Mouse (Mus musculus) liver, adult 2 months (tissue): ENCODE results near the gene Ltbp1. TPM values are rescaled to one million over a fixed set of nuclear protein-coding genes. Genes with fewer than 3 reads are reported as not detected.

Experiments used
- DNase-seq: peaks from one replicate; pipeline ENCODE4 v3.0.0-alpha.2; 2011; ENCODE audit warnings: low read depth, low spot score; ENCODE audit errors: extremely low read depth
- H3K27ac ChIP-seq: fragments of 200-500 bp; replicated peaks from 2 replicates; pipeline ENCODE4 v1.5.1; 2012; ENCODE audit warnings: low read depth, mild to moderate bottlenecking, control low read depth, inconsistent platforms, low read length; ENCODE audit not compliant: insufficient read depth
- H3K27me3 ChIP-seq: fragments of 200-500 bp; 2 replicates; pipeline ENCODE4 v1.6.1; 2012; ENCODE audit warnings: mild to moderate bottlenecking, moderate library complexity, low read length, inconsistent platforms; ENCODE audit not compliant: control insufficient read depth, insufficient read depth
- H3K36me3 ChIP-seq: fragments of 200-500 bp; 2 replicates; pipeline ENCODE4 v1.6.1; 2012; ENCODE audit warnings: low read length, inconsistent platforms; ENCODE audit not compliant: control insufficient read depth, insufficient read depth
- H3K4me1 ChIP-seq: fragments of 200-500 bp; 2 replicates; pipeline ENCODE4 v1.6.1; 2011; ENCODE audit warnings: low read length; ENCODE audit not compliant: control insufficient read depth, insufficient read depth
- H3K4me3 ChIP-seq: fragments of 200-500 bp; 2 replicates; pipeline ENCODE4 v1.5.1; 2011; ENCODE audit warnings: low read depth, mild to moderate bottlenecking, control low read depth, low read length, moderate library complexity; ENCODE audit not compliant: insufficient read depth
- H3K79me2 ChIP-seq: fragments of 200-500 bp; 2 replicates; pipeline ENCODE4 v1.6.1; 2012; ENCODE audit warnings: inconsistent platforms, mild to moderate bottlenecking, low read length, moderate library complexity; ENCODE audit not compliant: control insufficient read depth, insufficient read depth
- H3K9ac ChIP-seq: fragments of 200-500 bp; 2 replicates; pipeline ENCODE4 v1.6.1; 2012; ENCODE audit warnings: low read depth, mild to moderate bottlenecking, control low read depth, inconsistent platforms, low read length
- CTCF ChIP-seq: fragments of 200-500 bp; IDR thresholded peaks from 2 replicates; pipeline ENCODE4 v1.5.1; 2011; ENCODE audit warnings: low read depth, low read length, control low read depth
- POLR2A ChIP-seq: fragments of 200-500 bp; IDR thresholded peaks from 2 replicates; pipeline ENCODE4 v1.6.1; 2011; ENCODE audit warnings: low read length, control low read depth; ENCODE audit not compliant: insufficient read depth; ENCODE audit errors: extremely low read depth
- WGBS: fragments of 180-500 bp; shearing (Covaris S2); methylation state at CpG from one replicate; pipeline ENCODE4 v1.1.7; 2018; 5-methylcytosine and 5-hydroxymethylcytosine counted together
- polyA plus RNA-seq: library from polyadenylated mRNA; depleted of rRNA; stranded (reverse); fragments of >200 nt; gene quantifications from 2 replicates; pipeline ENCODE4 v1.2.3, GENCODE M21; 2012
- total RNA-seq: library from RNA; depleted of rRNA; stranded (reverse); fragments of >200 nt; gene quantifications from 2 replicates; pipeline ENCODE4 v1.2.3, GENCODE M21; 2014

The Ltbp1 gene
- total and polyA plus RNA-seq, 2 experiments = 1.1 to 1.5 TPM

- Histone ChIP-seq H3K9ac (no peak overlapping the region), H3K27ac (no peak overlapping the region), H3K4me3 (no peak overlapping the region), H3K79me2 (no peaks in the 10 kb centered on the region), H3K36me3 (no peaks in the 10 kb centered on the region), H3K27me3 (no peaks in the 10 kb centered on the region), H3K4me1 (no peaks in the 10 kb centered on the region)
- 84% methylated on average over 3 of the region's 3 CpGs for WGBS
- no peak for DNase-seq
- TF ChIP-seq CTCF = no peak
- TF ChIP-seq POLR2A = no peak
These were observed 411.5 kb downstream of the Ltbp1 start for GRCm38 (mm10) chr17:75416861-75417260.

- WGBS = 92% methylated on average over 2 of the region's 2 CpGs
- H3K4me1 ChIP-seq = peaks cover 2% of the 10 kb centered on the region
- H3K36me3 ChIP-seq = no peaks in the 10 kb centered on the region
- no peak overlapping the region for H3K27ac ChIP-seq
- H3K4me3 ChIP-seq = no peak overlapping the region
- DNase-seq = no peak
- H3K79me2 ChIP-seq = no peaks in the 10 kb centered on the region
- TF ChIP-seq CTCF (no peak), POLR2A (no peak)
- H3K9ac ChIP-seq = no peak overlapping the region
- H3K27me3 ChIP-seq = no peaks in the 10 kb centered on the region
These were observed 428.8 kb downstream of the Ltbp1 start for GRCm38 (mm10) chr17:75434152-75434551.

GRCm38 (mm10) chr17:75434871-75435270 lies 429.5 kb downstream of the Ltbp1 start:
- no peak overlapping the region for H3K9ac ChIP-seq
- H3K4me3 ChIP-seq = no peak overlapping the region
- H3K79me2 ChIP-seq = no peaks in the 10 kb centered on the region
- no peaks in the 10 kb centered on the region for H3K27me3 ChIP-seq
- 85% methylated on average over 3 of the region's 3 CpGs for WGBS
- H3K36me3 ChIP-seq = no peaks in the 10 kb centered on the region
- H3K4me1 ChIP-seq = peaks cover 2% of the 10 kb centered on the region
- TF ChIP-seq CTCF = no peak
- no peak for TF ChIP-seq POLR2A
- no peak overlapping the region for H3K27ac ChIP-seq
- no peak for DNase-seq

GRCm38 (mm10) chr17:75435599-75435998 lies 430.2 kb downstream of the Ltbp1 start, which contains the start of gene Rasgrp3:
TSS of gene Rasgrp3 (plus strand) at chr17:75435896.
- Histone ChIP-seq H3K4me1 (peaks cover 2% of the 10 kb centered on the region), H3K27ac (peak within 1 kb of the TSS; percentile 81), H3K4me3 (peak within 1 kb of the TSS; percentile 38), H3K9ac (peak within 1 kb of the TSS; percentile 56), H3K79me2 (no peaks in the 10 kb centered on the region), H3K27me3 (no peaks in the 10 kb centered on the region), H3K36me3 (no peaks in the 10 kb centered on the region)
- WGBS = 68% methylated on average over 6 of the region's 6 CpGs
- TF ChIP-seq POLR2A = no peak
- TF ChIP-seq CTCF = no peak
- DNase-seq = peak; percentile 8

- no peak for DNase-seq
- Histone ChIP-seq H3K36me3 (no peaks in the 10 kb centered on the region), H3K79me2 (no peaks in the 10 kb centered on the region), H3K9ac (peak overlapping the region; percentile 56), H3K4me3 (peak overlapping the region; percentile 38), H3K27ac (peak overlapping the region; percentile 81), H3K4me1 (peaks cover 2% of the 10 kb centered on the region), H3K27me3 (no peaks in the 10 kb centered on the region)
- TF ChIP-seq POLR2A (no peak), CTCF (no peak)
- 67% methylated on average over 8 of the region's 8 CpGs for WGBS
These were observed 430.7 kb downstream of the Ltbp1 start for GRCm38 (mm10) chr17:75436095-75436494.

GRCm38 (mm10) chr17:75436819-75437218 lies 431.5 kb downstream of the Ltbp1 start:
- 67% methylated on average over 6 of the region's 6 CpGs for WGBS
- no peaks in the 10 kb centered on the region for H3K27me3 ChIP-seq
- H3K9ac ChIP-seq = peak overlapping the region; percentile 50; the same call in 1 of the 2 replicates
- TF ChIP-seq CTCF (no peak), POLR2A (no peak)
- DNase-seq = no peak
- no peaks in the 10 kb centered on the region for H3K79me2 ChIP-seq
- peak overlapping the region; percentile 38 for H3K4me3 ChIP-seq
- peak overlapping the region; percentile 49 for H3K27ac ChIP-seq
- no peaks in the 10 kb centered on the region for H3K36me3 ChIP-seq
- H3K4me1 ChIP-seq = peaks cover 2% of the 10 kb centered on the region
